Mouse (Mus musculus): ENCODE data around the gene Gm10031.
"Not testable (repeated sequence)": the region's sequence is repeated elsewhere in the genome, so short reads cannot be mapped to it uniquely, and the experiment has no call there.

Gm10031 gene

GRCm38 (mm10) chr1:156523842-156524241 lies at the start of gene Gm10031:
Gm10031 (plus strand) TSS chr1:156524012.
- DNase-seq (ENCODE audit: low spot score): not testable (repeated sequence)

GRCm38 (mm10) chr1:156474854-156475253 lies 49.0 kb upstream of the Gm10031 start:
- DNase-seq (ENCODE audit: low spot score): no peak

GRCm38 (mm10) chr1:156476016-156476415 lies 47.8 kb upstream of the Gm10031 start:
- DNase-seq (ENCODE audit: low spot score): peak; percentile 20

- DNase-seq (ENCODE audit: low spot score): no peak
Measured at GRCm38 (mm10) chr1:156476535-156476934, 47.3 kb upstream of the Gm10031 start.

- DNase-seq (ENCODE audit: low spot score): no peak
Measured at GRCm38 (mm10) chr1:156481826-156482225, 42.0 kb upstream of the Gm10031 start.

GRCm38 (mm10) chr1:156487498-156487897 lies 36.3 kb upstream of the Gm10031 start:
- DNase-seq (ENCODE audit: low spot score): no peak

- no peak for DNase-seq (ENCODE audit: low spot score)
Measured at GRCm38 (mm10) chr1:156488031-156488430, 35.8 kb upstream of the Gm10031 start.

GRCm38 (mm10) chr1:156491226-156491796 lies 32.5 kb upstream of the Gm10031 start:
- DNase-seq (ENCODE audit: low spot score): no peak

GRCm38 (mm10) chr1:156495025-156495424 lies 28.8 kb upstream of the Gm10031 start:
- DNase-seq (ENCODE audit: low spot score): no peak

GRCm38 (mm10) chr1:156496910-156497309 lies 26.9 kb upstream of the Gm10031 start:
- no peak for DNase-seq (ENCODE audit: low spot score)

- DNase-seq (ENCODE audit: low spot score): no peak
Measured at GRCm38 (mm10) chr1:156504945-156505523, 18.8 kb upstream of the Gm10031 start.

GRCm38 (mm10) chr1:156505901-156506300 lies 17.9 kb upstream of the Gm10031 start:
- no peak for DNase-seq (ENCODE audit: low spot score)

- DNase-seq (ENCODE audit: low spot score): no peak
Measured at GRCm38 (mm10) chr1:156507753-156508152, 16.1 kb upstream of the Gm10031 start.

- DNase-seq (ENCODE audit: low spot score): no peak
Measured at GRCm38 (mm10) chr1:156520136-156520780, 3.6 kb upstream of the Gm10031 start.

GRCm38 (mm10) chr1:156521796-156522517 lies 1.9 kb upstream of the Gm10031 start:
- DNase-seq (ENCODE audit: low spot score): no peak

- DNase-seq (ENCODE audit: low spot score): not testable (repeated sequence)
Measured at GRCm38 (mm10) chr1:156532476-156533175, 8.8 kb downstream of the Gm10031 start.

GRCm38 (mm10) chr1:156533483-156533882 lies 9.7 kb downstream of the Gm10031 start:
- DNase-seq (ENCODE audit: low spot score): no peak

- no peak for DNase-seq (ENCODE audit: low spot score)
Measured at GRCm38 (mm10) chr1:156533911-156534310, 10.1 kb downstream of the Gm10031 start.

GRCm38 (mm10) chr1:156537031-156537430 lies 13.2 kb downstream of the Gm10031 start:
- DNase-seq (ENCODE audit: low spot score): no peak

GRCm38 (mm10) chr1:156537701-156538100 lies 13.9 kb downstream of the Gm10031 start:
- DNase-seq (ENCODE audit: low spot score): no peak

GRCm38 (mm10) chr1:156538382-156538781 lies 14.6 kb downstream of the Gm10031 start:
- DNase-seq (ENCODE audit: low spot score): peak; percentile 35

All from embryo, embryonic 10 days (tissue).